Mouse (Mus musculus) thymus, adult 2 months (tissue): Measurements from ENCODE around the gene Shisa8.

Source experiments
- CTCF ChIP-seq: fragments of 200-500 bp; IDR thresholded peaks from 2 replicates; pipeline ENCODE4 v1.5.1; 2012; ENCODE audit warnings: mild to moderate bottlenecking, control low read depth, low read length, moderate library complexity, borderline replicate concordance; ENCODE audit not compliant: control insufficient read depth, poor library complexity, insufficient read depth; ENCODE audit errors: extremely low read depth
- POLR2A ChIP-seq: fragments of 200-500 bp; IDR thresholded peaks from 2 replicates; pipeline ENCODE4 v1.6.1; 2012; ENCODE audit warnings: mild to moderate bottlenecking, low read length, control low read depth, moderate library complexity; ENCODE audit not compliant: control insufficient read depth, poor library complexity, insufficient read depth; ENCODE audit errors: extremely low read depth

GRCm38 (mm10) chr15:82243311-82243710, 30.7 kb upstream of the Shisa8 start:
- TF ChIP-seq POLR2A (no peak), CTCF (no peak)
